Comparison of ENCODE assay signal across 9 mouse cellular contexts in genomic region chr10:91384372-91384771, GRCm38 (mm10).
DNase-seq lines count a peak whose midpoint lies in the region; ATAC-seq and TF ChIP-seq lines count a peak whose summit lies in the region.
"Had no signal": no experiment of that assay in that cellular context is flagged by ENCODE, and none has a peak within 500 bp of the region (broad histone marks: within the 10 kb centered on the region; RNA-seq: fewer than 3 reads in every experiment).

No protein-coding gene starts in this region.

- TF ChIP-seq CTCF in lung, embryonic 14.5 days (IDR thresholded peaks at IDR 0.05; ENCODE audit: low read depth), result no peak

- no peak overlapping the region for H3K27ac ChIP-seq in forebrain, embryonic 10.5 days
- H3K27ac ChIP-seq in forebrain, embryonic 12.5 days, result no peak overlapping the region
- H3K27ac ChIP-seq in lung, embryonic 14.5 days (ENCODE audit: low read depth), result no peak overlapping the region
- H3K27ac ChIP-seq: embryonic facial prominence, embryonic 12.5 days had no signal

- 55% methylated on average over 2 of the region's 2 CpGs for WGBS in forebrain, embryonic 10.5 days
- 52% methylated on average over 2 of the region's 2 CpGs for WGBS in forebrain, embryonic 12.5 days
- WGBS in lung, embryonic 14.5 days, result 58% methylated on average over 2 of the region's 2 CpGs

- no peak overlapping the region for H3K4me2 ChIP-seq in forebrain, embryonic 12.5 days
- H3K4me2 ChIP-seq in lung, embryonic 14.5 days, result no peak overlapping the region
- H3K4me2 ChIP-seq: embryonic facial prominence, embryonic 12.5 days had no signal

- H3K27me3 ChIP-seq in forebrain, embryonic 10.5 days (ENCODE audit: poor library complexity, severe bottlenecking), result no peaks in the 10 kb centered on the region
- no peaks in the 10 kb centered on the region for H3K27me3 ChIP-seq in forebrain, embryonic 12.5 days
- no peaks in the 10 kb centered on the region for H3K27me3 ChIP-seq in lung, embryonic 14.5 days (ENCODE audit: insufficient read depth, low read length)
- H3K27me3 ChIP-seq: embryonic facial prominence, embryonic 12.5 days had no signal

- no peak overlapping the region for H3K4me3 ChIP-seq in forebrain, embryonic 10.5 days
- no peak overlapping the region for H3K4me3 ChIP-seq in forebrain, embryonic 12.5 days (replicated peaks)
- H3K4me3 ChIP-seq in lung, embryonic 14.5 days (ENCODE audit: low read depth, low read length), result no peak overlapping the region
- H3K4me3 ChIP-seq: embryonic facial prominence, embryonic 12.5 days had no signal

- intact Hi-C loops in left cerebral cortex, postnatal 4 days (cut with DNase I), result no loop called here

- no peak overlapping the region for H3K9ac ChIP-seq in forebrain, embryonic 12.5 days
- H3K9ac ChIP-seq in lung, embryonic 14.5 days, result no peak overlapping the region
- H3K9ac ChIP-seq: embryonic facial prominence, embryonic 12.5 days had no signal

- peak; percentile 20 for DNase-seq in forebrain, embryonic 10.5 days (ENCODE audit: extremely low spot score, low spot score)
- DNase-seq in lung, embryonic 14.5 days, result peak; percentile 83
- DNase-seq in lung, postnatal 36 days, result no peak
- DNase-seq in embryo, embryonic 11.5 days (ENCODE audit: low read depth, low spot score), result peak; percentile 57
- DNase-seq in left cerebral cortex, postnatal 4 days, result peak; percentile 58
- DNase-seq in yolk sac, embryonic 10.5 days (ENCODE audit: low spot score), result peak; percentile 32
- DNase-seq in c-Kit-positive CD71-positive TER-119-positive erythroid progenitor cells, embryonic 14.5 days (ENCODE audit: low spot score), result no peak

- H3K4me1 ChIP-seq in forebrain, embryonic 10.5 days, result no peaks in the 10 kb centered on the region
- H3K4me1 ChIP-seq in forebrain, embryonic 12.5 days, result no peaks in the 10 kb centered on the region
- no peaks in the 10 kb centered on the region for H3K4me1 ChIP-seq in lung, embryonic 14.5 days (ENCODE audit: insufficient read depth)
- H3K4me1 ChIP-seq: embryonic facial prominence, embryonic 12.5 days had no signal

- ATAC-seq in forebrain, embryonic 12.5 days (ENCODE audit: low FRiP score), result no peak
- peak; percentile 63; the same call in 1 of the 2 replicates for ATAC-seq in lung, embryonic 14.5 days (ENCODE audit: insufficient read depth)

- no peaks in the 10 kb centered on the region for H3K9me3 ChIP-seq in forebrain, embryonic 10.5 days
- H3K9me3 ChIP-seq in forebrain, embryonic 12.5 days, result no peaks in the 10 kb centered on the region
- no peaks in the 10 kb centered on the region for H3K9me3 ChIP-seq in lung, embryonic 14.5 days (ENCODE audit: low read depth, low read length)
- H3K9me3 ChIP-seq: embryonic facial prominence, embryonic 12.5 days had no signal

- no peaks in the 10 kb centered on the region for H3K36me3 ChIP-seq in forebrain, embryonic 10.5 days (replicated peaks)
- no peaks in the 10 kb centered on the region for H3K36me3 ChIP-seq in forebrain, embryonic 12.5 days (replicated peaks)
- H3K36me3 ChIP-seq in lung, embryonic 14.5 days (ENCODE audit: insufficient read depth), result no peaks in the 10 kb centered on the region
- H3K36me3 ChIP-seq: embryonic facial prominence, embryonic 12.5 days had no signal

Comparison
In these comparisons a context has a peak if more than half of its experiments do, and no peak if none do; other contexts are left out.
1. DNase-seq: peak in forebrain, embryonic 10.5 days (single experiment), lung, embryonic 14.5 days (single experiment), embryo, embryonic 11.5 days (single experiment), left cerebral cortex, postnatal 4 days (single experiment) and yolk sac, embryonic 10.5 days (single experiment); none in lung, postnatal 36 days (single experiment) and c-Kit-positive CD71-positive TER-119-positive erythroid progenitor cells, embryonic 14.5 days (single experiment).